Mouse (Mus musculus) ES-Bruce4 (cell line): ENCODE results near the gene Nrg3.

Source experiments
- CTCF ChIP-seq: IDR thresholded peaks from one replicate; pipeline ENCODE4 v1.8.1; 2011; ENCODE audit warnings: low read depth, low read length
- POLR2A ChIP-seq: IDR thresholded peaks from one replicate; pipeline ENCODE4 v1.8.1; 2011; ENCODE audit warnings: low read length; ENCODE audit not compliant: insufficient read depth

GRCm38 (mm10) chr14:38374660-38375059 is 1098.2 kb downstream of the Nrg3 start:
- TF ChIP-seq CTCF (no peak), POLR2A (no peak)
